Mouse (Mus musculus) kidney, adult 2 months (tissue): ENCODE measurements around the gene Rbm4.

Experiments
- CTCF ChIP-seq: fragments of 200-500 bp; conservative IDR thresholded peaks from 2 replicates; pipeline ENCODE4 v1.5.1; 2011; ENCODE audit warnings: low read depth, mild to moderate bottlenecking, control low read depth, low read length, moderate library complexity, mixed read lengths; ENCODE audit not compliant: insufficient read depth, insufficient read length
- POLR2A ChIP-seq: fragments of 200-500 bp; IDR thresholded peaks from one replicate; pipeline ENCODE4 v1.6.1; 2011; ENCODE audit warnings: low read depth, low read length, control low read depth

DNA sequence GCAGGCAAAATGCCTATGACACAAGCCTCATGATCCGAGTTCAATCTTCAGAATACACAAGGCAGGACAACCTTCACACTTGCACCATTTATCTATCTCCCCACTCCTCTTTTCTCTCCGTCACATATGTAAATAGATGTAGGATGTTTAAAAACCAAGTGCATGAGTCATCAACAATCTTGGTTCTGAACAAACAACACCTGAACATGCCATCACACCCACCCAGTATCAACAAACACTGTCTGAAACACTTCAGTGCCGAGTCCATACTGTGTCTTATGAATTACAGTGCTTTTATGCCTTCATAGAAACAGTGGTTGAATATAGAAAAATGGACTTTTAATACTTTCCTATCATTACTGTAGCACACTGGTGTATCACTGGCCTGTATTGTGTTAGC lies 20.9 kb downstream of the Rbm4 start:
- TF ChIP-seq CTCF (no peak), POLR2A (no peak)
